Mouse (Mus musculus) hindbrain, postnatal 0 days (tissue): ENCODE results near the gene Elf5. TPM values are rescaled to one million over a fixed set of nuclear protein-coding genes. Genes with fewer than 3 reads are reported as not detected.

Experiments
- ATAC-seq: fragments of 200-750 bp; cut with Nextera tagmentation; 2 replicates; pipeline ENCODE4 v1.8.0; 2017; ENCODE audit warnings: mild to moderate bottlenecking, moderate TSS enrichment, moderate library complexity
- DNase-seq: peaks from one replicate; pipeline ENCODE4 v3.0.0-alpha.2; 2015; ENCODE audit warnings: low spot score
- H3K27ac ChIP-seq: fragments of 300-500 bp; sonication (generic); 2 replicates; pipeline ENCODE4 v1.5.1; 2014; ENCODE audit warnings: mild to moderate bottlenecking
- H3K27me3 ChIP-seq: fragments of 300-500 bp; sonication (generic); 2 replicates; pipeline ENCODE4 v1.6.1; 2014; ENCODE audit warnings: low read length, mixed read lengths; ENCODE audit not compliant: insufficient read depth
- H3K36me3 ChIP-seq: fragments of 300-500 bp; sonication (generic); 2 replicates; pipeline ENCODE4 v1.6.1; 2014; ENCODE audit warnings: low read length, mixed read lengths; ENCODE audit not compliant: insufficient read depth
- H3K4me1 ChIP-seq: fragments of 300-500 bp; sonication (generic); 2 replicates; pipeline ENCODE4 v1.6.1; 2014; ENCODE audit warnings: antibody characterized with exemption, low read length, mixed read lengths; ENCODE audit not compliant: insufficient read depth
- H3K4me2 ChIP-seq: fragments of 300-500 bp; sonication (generic); 2 replicates; pipeline ENCODE4 v1.6.1; 2014; ENCODE audit warnings: low read depth, mild to moderate bottlenecking, low read length, moderate library complexity, mixed read lengths
- H3K4me3 ChIP-seq: fragments of 300-500 bp; sonication (generic); 2 replicates; pipeline ENCODE4 v1.5.1; 2014; ENCODE audit warnings: low read length
- H3K9ac ChIP-seq: fragments of 300-500 bp; sonication (generic); replicated peaks from 2 replicates; pipeline ENCODE4 v1.6.1; 2014; ENCODE audit warnings: mild to moderate bottlenecking, low read length, moderate library complexity, mixed read lengths
- H3K9me3 ChIP-seq: fragments of 300-500 bp; sonication (generic); 2 replicates; pipeline ENCODE4 v1.6.1; 2016; ENCODE audit warnings: low read length, mixed read lengths
- CTCF ChIP-seq: IDR thresholded peaks from 2 replicates; pipeline ENCODE4 v1.5.1; 2016; ENCODE audit warnings: antibody characterized with exemption, control low read depth, low read depth
- WGBS: fragments of 180-500 bp; shearing (Covaris S2); extraction: QIAGEN DNeasy Blood & Tissue Kit; methylation state at CpG from one replicate; pipeline ENCODE4 v1.1.7; 2014; 5-methylcytosine and 5-hydroxymethylcytosine counted together
- polyA plus RNA-seq: library from polyadenylated mRNA; unstranded; fragments of >200 nt; fragmentation: Nextera tagmentation; extraction: Ambion mirVana; gene quantifications from 2 replicates; pipeline ENCODE4 v1.2.1, GENCODE M21; 2015
- total RNA-seq: library from RNA; depleted of rRNA; stranded (reverse); fragments of >200 nt; gene quantifications from 2 replicates; pipeline ENCODE4 v1.2.3, GENCODE M21; 2014

The Elf5 gene
- total and polyA plus RNA-seq, 2 experiments from 2014 or later: not detected

DNA sequence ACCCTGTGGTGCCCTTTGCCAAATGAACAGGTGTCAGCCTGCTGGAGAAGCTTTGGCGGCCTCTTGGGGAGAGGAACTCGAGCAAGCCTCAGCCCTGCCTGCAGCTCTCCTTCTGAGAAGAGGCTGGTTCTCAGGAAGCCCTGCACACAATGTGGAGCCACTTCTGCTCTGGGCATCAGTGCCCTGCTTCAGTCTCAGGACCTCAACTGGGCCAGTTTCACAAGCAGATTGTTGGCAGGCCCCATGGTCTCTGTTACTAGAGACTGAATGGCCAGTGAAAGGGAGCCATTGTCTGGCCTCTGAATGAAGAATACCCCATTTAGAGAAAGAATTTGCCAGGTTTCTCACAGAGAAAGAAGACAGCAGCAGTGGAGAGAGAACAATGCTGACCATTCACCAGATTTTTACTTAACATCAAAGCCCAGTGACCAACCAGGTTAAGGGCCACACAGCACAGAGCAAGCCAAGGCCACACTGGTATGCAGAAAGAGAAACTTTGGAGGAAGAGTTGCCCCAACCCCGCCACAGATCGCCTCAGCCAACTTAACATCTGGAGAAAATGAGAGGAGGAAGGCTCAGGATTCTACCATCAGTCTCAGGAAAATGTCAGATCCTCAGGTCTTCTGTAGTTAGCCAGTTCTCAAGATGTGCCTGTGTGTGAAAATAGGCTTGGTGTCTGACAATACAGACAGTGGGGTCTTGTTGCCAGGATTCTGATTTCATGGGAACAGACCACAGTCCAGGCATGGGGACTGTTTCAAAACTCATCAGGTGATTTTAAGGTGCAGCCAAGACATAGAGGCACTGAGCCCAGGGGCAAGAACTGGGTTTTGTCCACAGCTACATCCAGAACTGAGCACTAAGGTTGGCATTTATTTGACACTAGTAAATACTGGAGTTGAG is 21.2 kb upstream of the Elf5 start:
- H3K4me2 ChIP-seq: no peak overlapping the region
- peak; percentile 94 for ATAC-seq
- no peaks in the 10 kb centered on the region for H3K36me3 ChIP-seq
- TF ChIP-seq CTCF: no peak
- no peaks in the 10 kb centered on the region for H3K27me3 ChIP-seq
- no peak overlapping the region for H3K9ac ChIP-seq
- 20% methylated on average over 4 of the region's 4 CpGs for WGBS
- H3K4me1 ChIP-seq: 0 out of 2 replicates have a peak, but pooled peaks cover 4% of the 10 kb centered on the region
- H3K9me3 ChIP-seq: no peaks in the 10 kb centered on the region
- H3K4me3 ChIP-seq: no peak overlapping the region
- peak overlapping the region; percentile 61 for H3K27ac ChIP-seq
- DNase-seq: peak; percentile 73

DNA sequence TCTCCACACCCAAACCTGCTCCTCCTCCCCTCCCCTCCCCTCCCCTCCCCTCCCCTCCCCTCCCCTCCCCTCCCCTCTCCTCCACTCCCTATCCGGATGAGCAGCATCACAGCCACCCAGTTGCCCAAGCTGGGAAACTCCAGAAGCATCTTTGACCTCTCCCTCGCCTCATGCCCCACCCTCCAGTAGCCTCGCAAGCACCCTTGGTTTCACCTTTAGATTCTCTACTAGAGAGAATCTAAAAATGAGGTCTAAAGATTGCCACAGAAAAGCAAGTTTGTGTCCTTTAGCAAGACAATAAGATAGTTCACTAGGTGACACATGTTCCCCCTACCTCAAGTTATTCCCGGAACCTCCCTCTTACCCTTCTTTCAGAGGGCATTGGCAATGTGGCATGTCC is 19.9 kb upstream of the Elf5 start:
- Histone ChIP-seq H3K36me3 (no peaks in the 10 kb centered on the region), H3K27me3 (no peaks in the 10 kb centered on the region), H3K9me3 (no peaks in the 10 kb centered on the region), H3K27ac (no peak overlapping the region), H3K4me3 (no peak overlapping the region), H3K9ac (no peak overlapping the region), H3K4me2 (no peak overlapping the region), H3K4me1 (0 out of 2 replicates have a peak, but pooled peaks cover 4% of the 10 kb centered on the region)
- no peak for ATAC-seq
- no peak for DNase-seq
- TF ChIP-seq CTCF: no peak
- 92% methylated on average over 3 of the region's 4 CpGs for WGBS

DNA sequence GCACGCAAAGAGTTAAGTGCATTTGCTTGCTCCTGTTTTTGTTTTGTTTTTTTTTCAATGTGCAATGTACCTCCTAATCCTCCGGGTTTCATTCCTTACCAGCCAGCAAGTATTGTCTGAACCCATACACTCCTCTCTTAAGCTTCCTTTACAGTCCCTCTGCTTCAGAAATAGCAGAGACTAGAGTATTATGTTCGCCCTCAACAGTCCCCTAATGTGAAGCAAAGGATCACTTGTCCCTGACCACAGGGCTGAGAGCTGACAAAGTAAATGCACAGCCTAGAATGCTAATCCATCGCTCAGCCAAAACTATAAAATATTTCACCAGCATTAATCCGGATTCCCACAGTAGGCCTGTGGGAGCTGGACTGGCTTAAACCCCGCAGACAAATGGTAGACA is 13.4 kb upstream of the Elf5 start:
- no peaks in the 10 kb centered on the region for H3K4me1 ChIP-seq
- DNase-seq (no peak), ATAC-seq (no peak)
- no peak overlapping the region for H3K9ac ChIP-seq
- 73% methylated on average over 6 of the region's 6 CpGs for WGBS
- H3K27ac ChIP-seq: no peak overlapping the region
- no peaks in the 10 kb centered on the region for H3K36me3 ChIP-seq
- TF ChIP-seq CTCF: no peak
- no peaks in the 10 kb centered on the region for H3K9me3 ChIP-seq
- H3K4me2 ChIP-seq: no peak overlapping the region
- H3K27me3 ChIP-seq: no peaks in the 10 kb centered on the region
- no peak overlapping the region for H3K4me3 ChIP-seq

DNA sequence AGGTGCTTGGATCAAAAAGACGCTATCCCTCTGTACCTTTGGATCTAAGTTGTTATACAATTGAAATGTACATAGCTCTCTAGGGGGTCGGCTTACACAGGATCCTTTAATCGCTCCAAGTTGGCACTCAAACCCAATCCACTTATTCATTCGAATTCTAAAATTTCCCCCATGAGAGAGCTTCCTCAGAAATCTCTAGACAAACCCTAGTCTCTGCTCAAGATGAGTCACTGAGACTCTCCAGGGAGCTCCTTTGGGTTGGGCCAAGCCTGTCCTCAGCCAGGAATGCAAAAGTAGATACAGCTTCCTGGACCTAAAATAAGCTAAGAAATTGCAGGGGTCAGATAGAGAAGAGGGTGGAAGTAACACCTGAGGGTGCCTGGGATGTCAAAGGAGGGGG is 10.8 kb upstream of the Elf5 start:
- H3K36me3 ChIP-seq: no peaks in the 10 kb centered on the region
- H3K9ac ChIP-seq: no peak overlapping the region
- no peaks in the 10 kb centered on the region for H3K27me3 ChIP-seq
- no peak overlapping the region for H3K4me2 ChIP-seq
- DNase-seq: no peak
- no peaks in the 10 kb centered on the region for H3K9me3 ChIP-seq
- TF ChIP-seq CTCF: no peak
- WGBS: 74% methylated on average over 4 of the region's 4 CpGs
- H3K4me1 ChIP-seq: no peaks in the 10 kb centered on the region
- no peak overlapping the region for H3K27ac ChIP-seq
- no peak overlapping the region for H3K4me3 ChIP-seq
- no peak for ATAC-seq

DNA sequence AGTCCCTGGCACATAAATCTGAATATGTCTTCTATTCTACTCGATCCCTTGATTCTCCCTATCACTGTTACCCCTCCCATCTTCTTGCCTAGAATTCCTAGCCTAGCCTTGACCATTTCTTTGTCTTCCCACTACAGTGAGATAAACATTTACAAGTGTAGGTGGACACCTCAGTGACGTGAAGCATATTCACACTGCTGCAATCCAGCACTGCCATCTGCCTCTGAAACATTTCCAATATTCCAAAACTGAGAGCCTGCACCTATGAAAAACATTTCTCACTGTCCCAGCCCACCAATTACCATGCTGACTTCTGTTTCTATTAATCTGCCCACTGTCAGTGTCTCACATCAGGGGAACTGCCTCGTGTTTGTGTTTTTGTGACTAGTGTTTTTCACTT is 5.2 kb upstream of the Elf5 start:
- Histone ChIP-seq H3K4me1 (no peaks in the 10 kb centered on the region), H3K36me3 (no peaks in the 10 kb centered on the region), H3K27ac (no peak overlapping the region), H3K9ac (no peak overlapping the region), H3K4me2 (no peak overlapping the region), H3K27me3 (no peaks in the 10 kb centered on the region), H3K4me3 (no peak overlapping the region), H3K9me3 (no peaks in the 10 kb centered on the region)
- no peak for TF ChIP-seq CTCF
- WGBS: 80% methylated on average over 3 of the region's 3 CpGs
- ATAC-seq (no peak), DNase-seq (no peak)

DNA sequence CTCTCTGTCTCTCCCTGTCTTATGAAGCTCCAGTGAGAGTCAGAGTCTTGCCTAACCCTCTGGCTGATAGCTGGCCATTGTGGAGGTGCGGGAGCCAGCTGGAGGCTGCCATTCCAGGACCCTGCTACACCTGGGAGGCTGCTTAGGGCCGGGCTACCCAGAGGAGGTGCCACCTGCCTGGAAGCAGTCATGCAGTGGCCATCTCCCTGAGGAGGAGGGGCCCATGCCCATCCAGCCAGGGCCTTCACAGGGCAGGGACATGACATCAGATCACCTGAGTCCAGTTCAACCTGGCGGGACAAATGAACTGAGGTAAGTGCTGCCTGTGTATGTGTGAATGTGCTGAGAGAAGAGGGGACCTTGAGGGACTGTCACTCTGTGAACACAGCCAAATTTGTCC is 328 bp downstream of the Elf5 start:
- H3K27ac ChIP-seq: no peak overlapping the region
- peak; percentile 38; the same call in 1 of the 2 replicates for ATAC-seq
- TF ChIP-seq CTCF: no peak

DNA sequence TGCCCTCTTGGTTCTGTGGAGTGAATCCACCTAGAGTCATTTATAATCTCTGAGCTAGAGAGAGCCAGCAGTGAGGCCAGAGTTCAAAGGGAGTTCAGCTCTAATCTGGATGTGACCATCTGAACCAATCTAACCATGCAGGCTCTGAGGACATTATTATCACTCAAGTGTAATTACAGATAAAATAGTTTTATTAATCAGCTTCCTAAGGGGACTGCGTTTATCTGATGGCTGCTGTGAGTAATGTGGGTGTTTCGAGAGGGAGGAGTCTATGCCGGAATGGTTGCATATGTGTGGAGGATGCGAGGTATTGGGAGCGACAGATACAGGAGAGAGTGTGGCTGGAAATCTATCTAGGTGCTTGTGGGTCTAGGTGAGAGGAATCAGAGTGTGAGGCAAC is 1.9 kb downstream of the Elf5 start:
- Histone ChIP-seq H3K4me3 (no peak overlapping the region), H3K27me3 (no peaks in the 10 kb centered on the region), H3K4me1 (no peaks in the 10 kb centered on the region), H3K9me3 (no peaks in the 10 kb centered on the region), H3K27ac (no peak overlapping the region), H3K36me3 (no peaks in the 10 kb centered on the region), H3K9ac (no peak overlapping the region), H3K4me2 (no peak overlapping the region)
- no peak for ATAC-seq
- DNase-seq: no peak
- no peak for TF ChIP-seq CTCF
- 89% methylated on average over 5 of the region's 5 CpGs for WGBS

More for the DNA sequence above, 328 bp downstream of the Elf5 start:
- Histone ChIP-seq H3K4me3 (no peak overlapping the region), H3K9me3 (no peaks in the 10 kb centered on the region), H3K4me1 (no peaks in the 10 kb centered on the region), H3K36me3 (no peaks in the 10 kb centered on the region), H3K27me3 (no peaks in the 10 kb centered on the region), H3K4me2 (no peak overlapping the region), H3K9ac (no peak overlapping the region)
- no peak for DNase-seq
- 87% methylated on average over 3 of the region's 3 CpGs for WGBS
